Mouse (Mus musculus): Measurements from ENCODE around the gene Trim38.

Trim38 gene

GRCm38 (mm10) chr13:23760240-23760971 is 9.3 kb upstream of the Trim38 start:
- intact Hi-C loops (cut with DNase I) = loop anchor here (5.0 kb wide), 1 partner anchor 178 kb away; the partner anchor contains the start of gene Hist1h4d

GRCm38 (mm10) chr13:23760972-23761864 is 8.5 kb upstream of the Trim38 start, which contains the start of gene Hist1h4a:
TSS of gene Hist1h4a (minus strand) at chr13:23761230.
- intact Hi-C loops (cut with DNase I) = loop anchor here (5.0 kb wide), 1 partner anchor 179 kb away; the partner anchor contains the start of gene Hist1h4d

- intact Hi-C loops (cut with DNase I) = loop anchor here (5.0 kb wide), 1 partner anchor 180 kb away; the partner anchor contains the start of gene Hist1h4d
Observed at GRCm38 (mm10) chr13:23761871-23762821, 7.6 kb upstream of the Trim38 start, which contains the start of gene Hist1h3a. TSS of gene Hist1h3a (minus strand) at chr13:23762386.

- intact Hi-C loops (cut with DNase I) = loop anchor here (5.0 kb wide), 1 partner anchor 181 kb away; the partner anchor contains the start of gene Hist1h4d
Observed at GRCm38 (mm10) chr13:23763242-23763585, 6.5 kb upstream of the Trim38 start.

- intact Hi-C loops (cut with DNase I) = loop anchor here (5.0 kb wide), 1 partner anchor 181 kb away; the partner anchor contains the start of gene Hist1h4d
Observed at GRCm38 (mm10) chr13:23763586-23764323, 6.0 kb upstream of the Trim38 start, which contains the start of gene Hist1h1a. TSS of gene Hist1h1a (plus strand) at chr13:23763666.

GRCm38 (mm10) chr13:23764324-23765171 is 5.2 kb upstream of the Trim38 start:
- intact Hi-C loops (cut with DNase I) = loop anchor here (5.0 kb wide), 1 partner anchor 182 kb away; the partner anchor contains the start of gene Hist1h4d

- intact Hi-C loops (cut with DNase I) = no loop called here
Observed at GRCm38 (mm10) chr13:23765172-23765513, 4.6 kb upstream of the Trim38 start.

GRCm38 (mm10) chr13:23766772-23767171 is 2.9 kb upstream of the Trim38 start:
- intact Hi-C loops (cut with DNase I) = no loop called here

GRCm38 (mm10) chr13:23768834-23769397 is 797 bp upstream of the Trim38 start:
- intact Hi-C loops (cut with DNase I) = no loop called here

- intact Hi-C loops (cut with DNase I) = no loop called here
Observed at GRCm38 (mm10) chr13:23772561-23773313, 3.0 kb downstream of the Trim38 start.

GRCm38 (mm10) chr13:23778339-23778738 is 8.6 kb downstream of the Trim38 start:
- intact Hi-C loops (cut with DNase I) = no loop called here

GRCm38 (mm10) chr13:23779025-23779424 is 9.3 kb downstream of the Trim38 start:
- intact Hi-C loops (cut with DNase I) = no loop called here

GRCm38 (mm10) chr13:23792520-23792919 is 22.8 kb downstream of the Trim38 start:
- intact Hi-C loops (cut with DNase I) = loop anchor here (10.0 kb wide), 1 partner anchor 502 kb away; no protein-coding TSS in a partner anchor

GRCm38 (mm10) chr13:23799405-23799804 is 29.7 kb downstream of the Trim38 start:
- intact Hi-C loops (cut with DNase I) = loop anchor here (10.0 kb wide), 1 partner anchor 495 kb away; no protein-coding TSS in a partner anchor

- intact Hi-C loops (cut with DNase I) = no loop called here
Observed at GRCm38 (mm10) chr13:23804532-23804931, 34.8 kb downstream of the Trim38 start.

- intact Hi-C loops (cut with DNase I) = no loop called here
Observed at GRCm38 (mm10) chr13:23806422-23807052, 36.8 kb downstream of the Trim38 start, which contains the start of gene Slc17a2. TSS of gene Slc17a2 (plus strand) at chr13:23806993.

- intact Hi-C loops (cut with DNase I) = no loop called here
Observed at GRCm38 (mm10) chr13:23816148-23816547, 46.4 kb downstream of the Trim38 start.

All from adrenal gland (tissue).